Mouse (Mus musculus) heart, embryonic 16.5 days (tissue): ENCODE results near the gene Cyb5r3. TPM values are rescaled to one million over a fixed set of nuclear protein-coding genes. Genes with fewer than 3 reads are reported as not detected.

Experiments
- ATAC-seq: fragments of 200-750 bp; cut with Nextera tagmentation; replicated peaks from 2 replicates; pipeline ENCODE4 v1.8.0; 2017; ENCODE audit warnings: moderate number of reproducible peaks; ENCODE audit not compliant: insufficient read depth, low FRiP score; ENCODE audit errors: extremely low read depth
- H3K27ac ChIP-seq: fragments of 300-500 bp; sonication (generic); 2 replicates; pipeline ENCODE4 v1.5.1; 2014; ENCODE audit warnings: mild to moderate bottlenecking, low read length, control low read depth, moderate library complexity
- H3K27me3 ChIP-seq: fragments of 300-500 bp; sonication (generic); 2 replicates; pipeline ENCODE4 v1.6.1; 2014; ENCODE audit warnings: low read length, mixed read lengths; ENCODE audit not compliant: control insufficient read depth, insufficient read depth
- H3K36me3 ChIP-seq: fragments of 300-500 bp; sonication (generic); 2 replicates; pipeline ENCODE4 v1.6.1; 2014; ENCODE audit not compliant: control insufficient read depth, insufficient read depth
- H3K4me1 ChIP-seq: fragments of 300-500 bp; sonication (generic); 2 replicates; pipeline ENCODE4 v1.6.1; 2014; ENCODE audit warnings: low read length, mixed read lengths; ENCODE audit not compliant: control insufficient read depth, insufficient read depth
- H3K4me2 ChIP-seq: fragments of 300-500 bp; sonication (generic); 2 replicates; pipeline ENCODE4 v1.6.1; 2014; ENCODE audit warnings: low read depth, mild to moderate bottlenecking, control low read depth, low read length
- H3K4me3 ChIP-seq: fragments of 300-500 bp; sonication (generic); 2 replicates; pipeline ENCODE4 v1.5.1; 2014; ENCODE audit warnings: mild to moderate bottlenecking, control low read depth, low read length
- H3K9ac ChIP-seq: fragments of 300-500 bp; sonication (generic); 2 replicates; pipeline ENCODE4 v1.6.1; 2014; ENCODE audit warnings: low read length, control low read depth
- H3K9me3 ChIP-seq: fragments of 300-500 bp; sonication (generic); replicated peaks from 2 replicates; pipeline ENCODE4 v1.6.1; 2016; ENCODE audit warnings: low read length; ENCODE audit not compliant: control insufficient read depth
- WGBS: fragments of 180-500 bp; shearing (Covaris S2); extraction: QIAGEN DNeasy Blood & Tissue Kit; methylation state at CpG from one replicate; pipeline ENCODE4 v1.1.7; 2014; 5-methylcytosine and 5-hydroxymethylcytosine counted together
- polyA plus RNA-seq: library from polyadenylated mRNA; unstranded; fragments of >200 nt; fragmentation: Nextera tagmentation; extraction: Ambion mirVana; gene quantifications from 2 replicates; pipeline ENCODE4 v1.2.1, GENCODE M21; 2015

The Cyb5r3 gene
- polyA plus RNA-seq, 1 experiment from 2014 or later, result 155 TPM

DNA sequence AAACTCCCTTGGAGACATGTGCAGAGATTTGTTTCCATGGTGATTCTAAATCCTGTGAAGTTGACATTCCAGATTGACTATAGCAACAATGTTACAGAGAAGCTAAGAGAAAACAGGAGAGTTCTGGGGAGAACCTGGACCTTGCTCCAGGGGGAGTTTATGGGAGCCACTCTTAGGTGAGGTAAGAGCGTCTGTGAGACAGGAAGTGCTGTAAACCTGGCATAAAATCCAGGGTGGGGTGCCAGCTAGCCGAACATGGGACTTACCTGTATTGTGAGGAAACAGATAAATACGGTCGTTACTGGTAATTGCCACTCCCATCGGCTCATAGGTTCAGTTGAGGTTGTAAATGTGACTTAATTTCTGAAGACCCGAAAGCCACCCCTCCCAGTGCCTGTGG lies 66.0 kb downstream of the Cyb5r3 start:
- H3K4me2 ChIP-seq, result no peak overlapping the region
- H3K4me1 ChIP-seq, result no peaks in the 10 kb centered on the region
- H3K4me3 ChIP-seq, result no peak overlapping the region
- no peak overlapping the region for H3K9ac ChIP-seq
- H3K9me3 ChIP-seq, result no peaks in the 10 kb centered on the region
- H3K27me3 ChIP-seq, result no peaks in the 10 kb centered on the region
- no peak overlapping the region for H3K27ac ChIP-seq
- H3K36me3 ChIP-seq, result peaks cover 4% of the 10 kb centered on the region
- WGBS, result 80% methylated on average over 6 of the region's 6 CpGs
- ATAC-seq, result no peak

Other genes starting within 250 kb of the Cyb5r3 start
- 4.0 and 4.4 TPM in 2 replicates for gene Tcf20, start 184.7 kb downstream of the Cyb5r3 start, polyA plus RNA-seq
- 2.3 and 3.2 TPM in 2 replicates for gene Nfam1, start 139.3 kb downstream of the Cyb5r3 start, polyA plus RNA-seq
- 77.1 and 80.5 TPM in 2 replicates for gene Serhl, start 83.1 kb downstream of the Cyb5r3 start, polyA plus RNA-seq
- gene Rrp7a, start 49.8 kb downstream of the Cyb5r3 start, polyA plus RNA-seq, result 43.3 and 47.3 TPM in 2 replicates
- gene Poldip3, start 23.2 kb downstream of the Cyb5r3 start, polyA plus RNA-seq, result 75.9 and 79.0 TPM in 2 replicates
- 1.3 TPM in 2 replicates for gene A4galt, start 79.2 kb upstream of the Cyb5r3 start, polyA plus RNA-seq
- 42.0 and 44.6 TPM in 2 replicates for gene Arfgap3, start 177.7 kb upstream of the Cyb5r3 start, polyA plus RNA-seq